Mouse (Mus musculus) cerebellum, postnatal 36 days (tissue): Measurements from ENCODE around the gene Ccdc57.

Source experiments
- DNase-seq, 2 experiments: peaks; one replicate each; pipeline ENCODE4 v3.0.0; 2021 to 2022; ENCODE audit warnings: mixed read lengths in 2 of 2

Ccdc57 gene

DNA sequence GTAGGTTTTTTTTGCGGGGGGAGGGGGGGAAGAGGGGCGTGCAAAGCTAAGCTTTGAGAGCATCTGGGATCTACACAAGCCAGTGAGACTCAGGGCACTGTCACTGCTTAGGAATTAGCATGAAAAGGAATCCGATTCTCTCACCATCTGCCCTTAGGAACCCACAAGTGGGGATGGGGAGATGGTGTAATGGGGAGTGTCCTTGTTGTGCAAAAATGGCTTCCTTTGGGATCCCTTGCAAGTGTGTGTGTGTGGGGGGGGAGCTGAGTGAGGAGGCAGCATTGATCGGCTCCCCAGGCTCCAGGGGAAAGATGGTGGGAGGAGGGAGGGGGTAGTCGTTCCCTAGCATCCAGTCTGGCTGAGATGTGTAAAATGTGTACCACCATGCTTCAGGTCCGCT, 155.5 kb downstream of the Ccdc57 start:
- DNase-seq: no peak
